Mouse (Mus musculus) megakaryocyte, adult 5-6 weeks (primary cell): Measurements from ENCODE around the gene Fut8. TPM values are rescaled to one million over a fixed set of nuclear protein-coding genes. Genes with fewer than 3 reads are reported as not detected.
"Not testable (repeated sequence)": the region's sequence is repeated elsewhere in the genome, so short reads cannot be mapped to it uniquely, and the experiment has no call there.

ENCODE experiments used
- ATAC-seq: 2 replicates; pipeline ENCODE4 v1.8.0; 2016; ENCODE audit warnings: mild to moderate bottlenecking, inconsistent platforms; ENCODE audit not compliant: poor library complexity, severe bottlenecking
- total RNA-seq, 2 experiments: library from RNA; stranded (forward) in 1 of 2; stranded (reverse) in 1 of 2; fragments of 153-499, 151-499 nt in 1 of 2; fragments of 221-1000, 200-1000 nt in 1 of 2; gene quantifications; 2 replicates each; pipeline versions ENCODE4 v1.2.3 to v1.2.4; 2015 to 2017

Gene Fut8
- total RNA-seq, 2 experiments from 2014 or later: 46.2 to 53.9 TPM

- no peak for ATAC-seq
These were observed 253.6 kb downstream of the Fut8 start for GRCm38 (mm10) chr12:77491478-77491877.

- ATAC-seq: no peak
These were observed 257.9 kb downstream of the Fut8 start for GRCm38 (mm10) chr12:77495781-77496180.

- ATAC-seq: no peak
These were observed 260.2 kb downstream of the Fut8 start for GRCm38 (mm10) chr12:77498153-77498552.

GRCm38 (mm10) chr12:77500439-77501055 lies 262.6 kb downstream of the Fut8 start:
- no peak for ATAC-seq

GRCm38 (mm10) chr12:77501466-77502240 lies 263.7 kb downstream of the Fut8 start:
- no peak for ATAC-seq

GRCm38 (mm10) chr12:77502243-77502642 lies 264.3 kb downstream of the Fut8 start:
- no peak for ATAC-seq

GRCm38 (mm10) chr12:77505431-77505830 lies 267.5 kb downstream of the Fut8 start:
- ATAC-seq: no peak

GRCm38 (mm10) chr12:77507770-77508169 lies 269.8 kb downstream of the Fut8 start:
- ATAC-seq: no peak

- ATAC-seq: no peak
These were observed 272.8 kb downstream of the Fut8 start for GRCm38 (mm10) chr12:77510758-77511157.

- ATAC-seq: no peak
These were observed 273.3 kb downstream of the Fut8 start for GRCm38 (mm10) chr12:77511206-77511605.

- ATAC-seq: no peak
These were observed 273.7 kb downstream of the Fut8 start for GRCm38 (mm10) chr12:77511631-77512030.

GRCm38 (mm10) chr12:77516805-77517204 lies 278.9 kb downstream of the Fut8 start:
- ATAC-seq: no peak

- ATAC-seq: no peak
These were observed 279.8 kb downstream of the Fut8 start for GRCm38 (mm10) chr12:77517691-77518090.

GRCm38 (mm10) chr12:77519534-77520102 lies 281.7 kb downstream of the Fut8 start:
- ATAC-seq: no peak

GRCm38 (mm10) chr12:77524014-77524413 lies 286.1 kb downstream of the Fut8 start:
- ATAC-seq: not testable (repeated sequence)
